ENCODE assay signal across 33 mouse cellular contexts in genomic region chr19:46724411-46724810, GRCm38 (mm10). TPM values are rescaled to one million over a fixed set of nuclear protein-coding genes. Genes with fewer than 3 reads are reported as not detected.
A peak's percentile ranks its signal among the peaks of the same experiment; 100 is the strongest.
DNase-seq lines count a peak whose midpoint lies in the region; ATAC-seq and TF ChIP-seq lines count a peak whose summit lies in the region.
"Had no signal": no experiment of that assay in that cellular context is flagged by ENCODE, and none has a peak within 500 bp of the region (broad histone marks: within the 10 kb centered on the region; RNA-seq: fewer than 3 reads in every experiment).

No protein-coding gene starts in this region.

- TF ChIP-seq CTCF in intestine, postnatal 0 days (IDR thresholded peaks at IDR 0.05; ENCODE audit: low read depth), result peak; percentile 22; the same call in 1 of the 2 replicates
- TF ChIP-seq CTCF in E14TG2a.4 (conservative IDR thresholded peaks at IDR 0.05; ENCODE audit: low read length), result peak; percentile 46

- 0 out of 2 replicates have a peak, but pooled peaks cover 3% of the 10 kb centered on the region for H3K4me1 ChIP-seq in intestine, postnatal 0 days (replicated peaks; ENCODE audit: control insufficient read depth, insufficient read depth, low read length)
- H3K4me1 ChIP-seq in intestine, embryonic 16.5 days (ENCODE audit: control insufficient read depth, insufficient read depth, low read length), result peaks cover 3% of the 10 kb centered on the region; the same call in 1 of the 2 replicates
- H3K4me1 ChIP-seq in E14TG2a.4 (replicated peaks; ENCODE audit: low read depth, low read length), result peaks cover 13% of the 10 kb centered on the region
- H3K4me1 ChIP-seq: embryonic facial prominence, embryonic 12.5 days; embryonic facial prominence, embryonic 15.5 days had no signal

- no peak overlapping the region for H3K4me3 ChIP-seq in intestine, postnatal 0 days (ENCODE audit: low read depth, low read length)
- H3K4me3 ChIP-seq in intestine, embryonic 16.5 days (ENCODE audit: low read length), result no peak overlapping the region
- peak overlapping the region; percentile 61 for H3K4me3 ChIP-seq in E14TG2a.4 (replicated peaks; ENCODE audit: low read length)
- H3K4me3 ChIP-seq: embryonic facial prominence, embryonic 12.5 days; embryonic facial prominence, embryonic 15.5 days; erythroblast, embryonic 14.5 days; gastrocnemius, adult 2 months; hindbrain, embryonic 12.5 days; hindbrain, embryonic 15.5 days had no signal

- no peak overlapping the region for H3K27ac ChIP-seq in intestine, postnatal 0 days (ENCODE audit: low read depth, low read length)
- H3K27ac ChIP-seq in intestine, embryonic 16.5 days (ENCODE audit: low read length), result no peak overlapping the region
- H3K27ac ChIP-seq: embryonic facial prominence, embryonic 12.5 days; embryonic facial prominence, embryonic 15.5 days; gastrocnemius, adult 2 months; hindbrain, embryonic 12.5 days; hindbrain, embryonic 15.5 days had no signal

- WGBS in intestine, postnatal 0 days, result 72% methylated on average over 11 of the region's 11 CpGs
- 70% methylated on average over 11 of the region's 11 CpGs for WGBS in intestine, embryonic 16.5 days

- no peak overlapping the region for H3K9ac ChIP-seq in intestine, postnatal 0 days (ENCODE audit: low read depth, low read length)
- no peak overlapping the region for H3K9ac ChIP-seq in intestine, embryonic 16.5 days (ENCODE audit: low read depth, low read length)
- H3K9ac ChIP-seq: embryonic facial prominence, embryonic 12.5 days; embryonic facial prominence, embryonic 15.5 days; forebrain, postnatal 0 days; hindbrain, embryonic 12.5 days; hindbrain, embryonic 15.5 days had no signal

- ATAC-seq in intestine, postnatal 0 days, result no peak
- ATAC-seq in intestine, embryonic 16.5 days, result no peak
- ATAC-seq in megakaryocyte progenitor cell, adult 5-6 weeks (replicated peaks; ENCODE audit: poor library complexity), result no peak
- ATAC-seq: forebrain, embryonic 14.5 days; forebrain, postnatal 0 days had no signal

- H3K9me3 ChIP-seq in intestine, postnatal 0 days (ENCODE audit: control insufficient read depth), result no peaks in the 10 kb centered on the region
- no peaks in the 10 kb centered on the region for H3K9me3 ChIP-seq in intestine, embryonic 16.5 days (ENCODE audit: control insufficient read depth, low read length)
- no peaks in the 10 kb centered on the region for H3K9me3 ChIP-seq in E14TG2a.4 (ENCODE audit: low read length)
- H3K9me3 ChIP-seq: embryonic facial prominence, embryonic 12.5 days; embryonic facial prominence, embryonic 15.5 days; hindbrain, embryonic 12.5 days; hindbrain, embryonic 15.5 days had no signal

- H3K27me3 ChIP-seq in intestine, postnatal 0 days (replicated peaks; ENCODE audit: control insufficient read depth, insufficient read depth, low read length), result no peaks in the 10 kb centered on the region
- no peaks in the 10 kb centered on the region for H3K27me3 ChIP-seq in intestine, embryonic 16.5 days (replicated peaks; ENCODE audit: control insufficient read depth, insufficient read depth, low read length)
- no peaks in the 10 kb centered on the region for H3K27me3 ChIP-seq in E14TG2a.4 (ENCODE audit: insufficient read depth, low read length)
- H3K27me3 ChIP-seq: CH12.LX; embryonic facial prominence, embryonic 12.5 days; embryonic facial prominence, embryonic 15.5 days; hindbrain, embryonic 12.5 days; hindbrain, embryonic 15.5 days had no signal

- peak; percentile 53 for DNase-seq in ES-CJ7 (ENCODE audit: low read depth, low spot score)
- DNase-seq in ZHBTc4 (ENCODE audit: low read depth, low spot score), result peak; percentile 46
- no peak for DNase-seq in kidney, postnatal 36 days
- DNase-seq: adrenal gland, postnatal 10 days; B cell, adult 2 months; cerebellum, adult 11 months; cerebellum, adult 2 months; cerebellum, adult 9-11 months; cerebellum, postnatal 25 days; forebrain, postnatal 0 days; gastrocnemius, adult 2 months; gastrocnemius, postnatal 14 days; heart, adult 11 months had no signal

- H3K36me3 ChIP-seq in intestine, postnatal 0 days (ENCODE audit: control insufficient read depth, insufficient read depth), result peaks cover 49% of the 10 kb centered on the region
- peaks cover 13% of the 10 kb centered on the region; the same call in 1 of the 2 replicates for H3K36me3 ChIP-seq in intestine, embryonic 16.5 days (ENCODE audit: control insufficient read depth, insufficient read depth, low read length)
- H3K36me3 ChIP-seq in E14TG2a.4 (ENCODE audit: insufficient read depth, low read length), result peaks cover 29% of the 10 kb centered on the region
- H3K36me3 ChIP-seq: embryonic facial prominence, embryonic 12.5 days had no signal

- H3K4me2 ChIP-seq in intestine, postnatal 0 days (replicated peaks; ENCODE audit: low read depth), result no peak overlapping the region
- H3K4me2 ChIP-seq in intestine, embryonic 16.5 days (ENCODE audit: low read depth, low read length), result no peak overlapping the region
- H3K4me2 ChIP-seq: embryonic facial prominence, embryonic 12.5 days; embryonic facial prominence, embryonic 15.5 days; heart, embryonic 11.5 days; hindbrain, embryonic 12.5 days; hindbrain, embryonic 15.5 days had no signal

RNA-seq across cellular contexts. Expression of gene As3mt, which starts 17.2 kb away (rescaled TPM):
- polyA plus RNA-seq in intestine, postnatal 0 days (2015; fragmentation: Nextera tagmentation; extraction: Ambion mirVana), result 46.4 and 49.0 TPM in 2 replicates
- 69.1 and 69.3 TPM in 2 replicates for polyA plus RNA-seq in intestine, embryonic 16.5 days (2015; fragmentation: Nextera tagmentation; extraction: Ambion mirVana)
- total RNA-seq in megakaryocyte progenitor cell, adult 5-6 weeks (2015), result 31.2 and 43.3 TPM in 2 replicates
- total RNA-seq in megakaryocyte progenitor cell, adult 5-6 weeks (2017), result 54.4 and 65.8 TPM in 2 replicates

RNA-seq across cellular contexts. Expression of gene Borcs7, which starts 34.7 kb away (rescaled TPM):
- polyA plus RNA-seq in intestine, postnatal 0 days (2015; fragmentation: Nextera tagmentation; extraction: Ambion mirVana), result 13.5 and 14.4 TPM in 2 replicates
- polyA plus RNA-seq in intestine, embryonic 16.5 days (2015; fragmentation: Nextera tagmentation; extraction: Ambion mirVana), result 13.9 and 14.0 TPM in 2 replicates
- 14.1 TPM in 2 replicates for total RNA-seq in megakaryocyte progenitor cell, adult 5-6 weeks (2015)
- total RNA-seq in megakaryocyte progenitor cell, adult 5-6 weeks (2017), result 4.6 and 6.5 TPM in 2 replicates

RNA-seq across cellular contexts. Expression of gene Cnnm2, which starts 37.0 kb away (rescaled TPM):
- 6.5 TPM in 2 replicates for polyA plus RNA-seq in intestine, postnatal 0 days (2015; fragmentation: Nextera tagmentation; extraction: Ambion mirVana)
- polyA plus RNA-seq in intestine, embryonic 16.5 days (2015; fragmentation: Nextera tagmentation; extraction: Ambion mirVana), result 1.9 and 2.1 TPM in 2 replicates
- total RNA-seq in megakaryocyte progenitor cell, adult 5-6 weeks (2015), result 6.4 and 8.0 TPM in 2 replicates
- 5.5 and 5.8 TPM in 2 replicates for total RNA-seq in megakaryocyte progenitor cell, adult 5-6 weeks (2017)

RNA-seq across cellular contexts. Expression of gene Cyp17a1, which starts 51.4 kb away (rescaled TPM):
- not detected in 2 replicates for polyA plus RNA-seq in intestine, postnatal 0 days (2015; fragmentation: Nextera tagmentation; extraction: Ambion mirVana)
- polyA plus RNA-seq in intestine, embryonic 16.5 days (2015; fragmentation: Nextera tagmentation; extraction: Ambion mirVana), result 0.16 TPM in 1 of 2 replicates, not detected in the other
- total RNA-seq in megakaryocyte progenitor cell, adult 5-6 weeks (2015), result not detected in 2 replicates
- not detected in 2 replicates for total RNA-seq in megakaryocyte progenitor cell, adult 5-6 weeks (2017)
- total RNA-seq: CH12.LX; common myeloid progenitor, adult 5-6 weeks; forebrain, postnatal 0 days; gastrocnemius, adult 2 months; gastrocnemius, postnatal 14 days; gastrocnemius, postnatal 4 days; heart, adult 8-10 months; heart, postnatal 25 days; hematopoietic stem cell, adult 5-6 weeks; MEL had no signal
- polyA plus RNA-seq: erythroblast, embryonic 14.5 days; forebrain, embryonic 14.5 days; forebrain, postnatal 0 days; frontal cortex, adult 2 months; hindbrain, embryonic 12.5 days; hindbrain, embryonic 15.5 days; intestine, embryonic 14.5 days had no signal

Comparison
In these comparisons a context has a peak if more than half of its experiments do, and no peak if none do; other contexts are left out.
1. DNase-seq: peak in ES-CJ7 (single experiment) and ZHBTc4 (single experiment); none in kidney, postnatal 36 days (0 of 2).